Mouse (Mus musculus) cortical plate, adult 2 months (tissue): ENCODE results near the gene Otud3. TPM values are rescaled to one million over a fixed set of nuclear protein-coding genes. Genes with fewer than 3 reads are reported as not detected.

Experiments
- H3K27ac ChIP-seq: fragments of 200-500 bp; 2 replicates; pipeline ENCODE4 v1.5.1; 2012; ENCODE audit warnings: low read length, control low read depth, inconsistent platforms; ENCODE audit not compliant: insufficient read depth
- H3K4me1 ChIP-seq: fragments of 200-500 bp; 2 replicates; pipeline ENCODE4 v1.6.1; 2011; ENCODE audit warnings: low read length; ENCODE audit not compliant: control insufficient read depth, insufficient read depth
- H3K4me3 ChIP-seq: fragments of 200-500 bp; 2 replicates; pipeline ENCODE4 v1.5.1; 2011; ENCODE audit warnings: mild to moderate bottlenecking, low read length, control low read depth; ENCODE audit not compliant: insufficient read depth
- CTCF ChIP-seq: fragments of 200-500 bp; IDR thresholded peaks from 2 replicates; pipeline ENCODE4 v1.5.1; 2011; ENCODE audit warnings: mild to moderate bottlenecking, control low read depth, low read length; ENCODE audit not compliant: insufficient read depth; ENCODE audit errors: extremely low read depth
- POLR2A ChIP-seq: fragments of 200-500 bp; IDR thresholded peaks from 2 replicates; pipeline ENCODE4 v1.6.1; 2011; ENCODE audit warnings: mild to moderate bottlenecking, low read length, control low read depth; ENCODE audit not compliant: insufficient read depth; ENCODE audit errors: extremely low read depth
- polyA plus RNA-seq: library from polyadenylated mRNA; depleted of rRNA; stranded (reverse); fragments of >200 nt; gene quantifications from 2 replicates; pipeline ENCODE4 v1.2.3, GENCODE M21; 2012; rRNA removed

The Otud3 gene
- polyA plus RNA-seq, 1 experiment = 14.7 TPM

DNA sequence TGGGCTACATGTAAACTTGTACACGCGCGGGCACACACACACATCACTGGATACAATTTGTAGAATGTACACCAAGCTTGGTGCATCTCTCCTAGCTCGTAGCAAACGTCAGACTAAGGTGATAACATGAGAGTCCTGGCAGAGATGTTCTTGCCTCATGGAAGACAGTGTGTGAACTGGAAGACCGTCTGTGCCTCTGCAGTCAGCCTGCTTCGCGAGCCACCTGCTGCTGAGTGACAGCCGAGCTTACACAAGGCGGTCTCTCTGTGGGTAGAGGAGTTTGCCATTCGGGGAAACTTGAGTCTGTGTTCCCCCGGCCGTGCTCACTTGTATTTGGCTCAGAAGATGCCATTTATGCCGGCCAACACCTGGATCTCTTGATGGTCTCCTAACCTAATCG is 55.3 kb downstream of the Otud3 start:
- Histone ChIP-seq H3K4me1 (peaks cover 3% of the 10 kb centered on the region; the same call in 1 of the 2 replicates), H3K4me3 (no peak overlapping the region), H3K27ac (no peak overlapping the region)
- peak; percentile 26; the same call in 1 of the 2 replicates for TF ChIP-seq POLR2A
- no peak for TF ChIP-seq CTCF

DNA sequence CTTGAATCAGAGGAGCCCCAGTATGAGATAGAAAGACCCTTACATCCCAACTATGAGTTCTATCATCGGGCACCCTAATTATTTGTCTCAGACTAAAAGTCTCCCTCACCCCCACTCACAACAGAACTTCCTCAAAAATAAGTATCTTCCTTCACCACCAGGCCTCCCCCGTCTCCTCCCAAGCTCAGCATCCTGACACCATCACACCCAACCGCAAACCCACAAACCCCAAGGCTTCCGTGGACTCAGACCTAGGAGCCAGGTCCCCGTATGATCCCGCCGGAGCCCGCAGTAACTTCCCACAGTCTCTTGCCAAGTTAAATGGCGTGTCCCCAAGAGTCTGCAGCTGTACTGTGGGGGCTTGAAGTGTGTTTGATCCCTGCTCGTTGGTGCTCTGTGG is 56.2 kb downstream of the Otud3 start:
- TF ChIP-seq CTCF (no peak), POLR2A (no peak)
- no peak overlapping the region for H3K27ac ChIP-seq
- H3K4me3 ChIP-seq = no peak overlapping the region
- H3K4me1 ChIP-seq = peaks cover 6% of the 10 kb centered on the region

DNA sequence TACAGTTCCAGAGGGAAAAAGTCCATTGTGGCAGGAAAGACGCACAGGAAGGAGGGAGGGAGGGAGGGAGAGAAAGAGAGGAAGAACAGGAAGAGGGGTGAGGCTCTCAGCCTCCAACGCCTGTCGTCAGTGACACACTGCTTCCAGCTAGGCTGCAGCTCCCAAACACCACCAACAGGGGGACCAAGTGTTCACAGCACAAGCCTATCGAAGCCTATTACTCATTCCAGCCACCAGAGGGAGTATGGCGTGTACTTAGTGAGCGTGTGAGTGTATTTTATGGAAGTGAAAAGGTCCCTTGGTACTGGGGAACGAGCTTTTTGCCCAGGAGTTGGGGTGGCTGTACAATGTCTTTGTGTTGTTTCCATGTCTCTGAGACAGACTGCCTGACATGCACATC is 57.3 kb downstream of the Otud3 start:
- TF ChIP-seq CTCF (peak; percentile 98), POLR2A (no peak)
- Histone ChIP-seq H3K4me1 (peaks cover 8% of the 10 kb centered on the region), H3K4me3 (no peak overlapping the region), H3K27ac (no peak overlapping the region)

DNA sequence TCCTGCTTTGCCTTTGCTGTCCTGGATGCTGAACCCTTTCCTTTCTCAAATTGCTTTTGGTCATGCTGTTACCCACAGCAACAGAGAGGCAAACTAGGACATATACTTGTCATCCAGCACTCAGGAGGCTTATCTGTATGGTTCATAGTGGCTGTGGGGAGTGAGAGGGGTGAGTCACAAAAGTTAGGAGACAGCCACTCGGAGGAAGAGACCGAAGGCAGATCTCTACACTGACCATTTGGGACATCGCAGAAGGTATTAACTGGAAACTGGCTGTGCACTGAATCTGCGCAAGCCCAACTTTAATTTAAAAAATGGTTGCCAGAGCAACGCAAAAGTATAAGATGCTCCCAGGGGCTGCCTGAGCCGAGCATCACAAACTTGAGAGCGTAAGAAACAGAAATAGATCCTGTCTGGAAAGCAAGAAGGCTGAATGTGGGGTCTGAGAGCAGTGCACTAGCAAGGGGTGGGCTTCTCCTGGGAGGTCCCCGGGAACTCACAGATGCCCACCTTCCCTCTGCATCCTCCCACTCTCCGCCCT is 58.6 kb downstream of the Otud3 start:
- peak overlapping the region; percentile 50 for H3K27ac ChIP-seq
- H3K4me1 ChIP-seq = peaks cover 8% of the 10 kb centered on the region
- H3K4me3 ChIP-seq = no peak overlapping the region
- TF ChIP-seq POLR2A (no peak), CTCF (no peak)

DNA sequence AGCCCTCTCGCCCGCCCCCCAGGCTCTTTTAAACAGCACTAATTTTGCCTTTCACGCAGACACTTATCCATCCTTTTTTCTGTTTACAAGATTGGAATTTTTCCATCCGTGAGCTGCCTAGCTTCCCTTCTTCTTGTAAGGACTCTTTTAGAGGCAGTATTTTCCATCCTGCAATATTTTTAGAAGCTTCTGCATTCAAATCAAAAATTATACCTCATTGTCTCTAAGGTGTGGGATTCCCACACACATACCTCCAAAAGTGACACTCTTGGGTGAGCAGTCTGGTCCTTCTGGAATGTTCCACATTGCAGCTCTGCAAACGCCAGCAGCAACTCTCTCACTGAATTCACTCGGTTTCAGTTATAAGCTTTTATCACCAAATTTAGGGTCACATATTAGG is 60.8 kb downstream of the Otud3 start:
- no peak for TF ChIP-seq POLR2A
- no peak for TF ChIP-seq CTCF

DNA sequence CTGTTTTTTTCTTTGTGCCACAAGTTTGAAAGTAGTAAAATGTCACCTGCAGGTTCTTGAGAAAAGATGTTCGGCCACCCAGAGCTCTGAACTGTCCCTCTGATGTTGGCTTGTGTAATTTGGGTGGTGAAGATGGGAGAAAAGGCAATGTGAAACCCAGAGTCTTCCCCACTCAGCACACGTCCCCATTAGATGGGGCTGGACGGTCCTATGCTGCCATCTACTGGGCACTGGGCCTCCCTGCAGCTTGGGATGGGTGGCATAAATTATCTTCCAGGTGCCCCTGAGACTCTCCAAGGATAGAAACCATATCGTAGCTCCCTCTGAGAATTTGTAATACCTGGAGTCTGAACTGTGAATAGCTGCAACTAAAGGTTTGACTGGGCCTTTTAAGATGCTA is 62.3 kb downstream of the Otud3 start:
- TF ChIP-seq POLR2A (no peak), CTCF (peak; percentile 99)
- no peak overlapping the region for H3K4me3 ChIP-seq
- peaks cover 8% of the 10 kb centered on the region for H3K4me1 ChIP-seq
- no peak overlapping the region for H3K27ac ChIP-seq

More for the DNA sequence above, 60.8 kb downstream of the Otud3 start:
- peak overlapping the region; percentile 85; the same call in 1 of the 2 replicates for H3K27ac ChIP-seq
- H3K4me1 ChIP-seq = peaks cover 8% of the 10 kb centered on the region
- H3K4me3 ChIP-seq = no peak overlapping the region

Other genes starting within 250 kb of the Otud3 start
- 0.29 and 0.32 TPM in 2 replicates for gene Pla2g2c, start 189.2 kb downstream of the Otud3 start, polyA plus RNA-seq
- gene Ubxn10, start 176.8 kb downstream of the Otud3 start, polyA plus RNA-seq = 1.2 and 1.3 TPM in 2 replicates
- 0.06 and 0.76 TPM in 2 replicates for gene Pla2g2f, start 156.3 kb downstream of the Otud3 start, polyA plus RNA-seq
- gene Pla2g2d, start 138.2 kb downstream of the Otud3 start, polyA plus RNA-seq = 0.19 and 0.28 TPM in 2 replicates
- gene Pla2g5, start 50.5 kb downstream of the Otud3 start, polyA plus RNA-seq = 2.9 and 4.2 TPM in 2 replicates
- not detected in 2 replicates for gene Gm13030, start 40.0 kb downstream of the Otud3 start, polyA plus RNA-seq
- gene Pla2g2e, start 36.0 kb downstream of the Otud3 start, polyA plus RNA-seq = not detected in 2 replicates
- not detected in 2 replicates for gene Rnf186, start 53.2 kb upstream of the Otud3 start, polyA plus RNA-seq
- 2.6 and 3.4 TPM in 2 replicates for gene Tmco4, start 58.9 kb upstream of the Otud3 start, polyA plus RNA-seq
- 7.4 and 7.5 TPM in 2 replicates for gene Htr6, start 161.6 kb upstream of the Otud3 start, polyA plus RNA-seq
- gene Nbl1, start 179.0 kb upstream of the Otud3 start, polyA plus RNA-seq = 81.1 and 82.4 TPM in 2 replicates
- 180 and 195 TPM in 2 replicates for gene Minos1, start 217.2 kb upstream of the Otud3 start, polyA plus RNA-seq